Mouse (Mus musculus) frontal cortex, adult 2 months (tissue): ENCODE data around the gene 2310022B05Rik. TPM values are rescaled to one million over a fixed set of nuclear protein-coding genes. Genes with fewer than 3 reads are reported as not detected.

Experiments
- DNase-seq, 2 experiments: peaks; one replicate each; pipeline ENCODE4 v3.0.0; 2022; ENCODE audit warnings: low spot score in 1 of 2; ENCODE audit errors: extremely low spot score in 1 of 2
- polyA plus RNA-seq: library from polyadenylated mRNA; depleted of rRNA; stranded (reverse); fragments of >200 nt; gene quantifications from 2 replicates; pipeline ENCODE4 v1.2.3, GENCODE M21; 2012

2310022B05Rik gene
- polyA plus RNA-seq, 1 experiment = 62.4 TPM

DNA sequence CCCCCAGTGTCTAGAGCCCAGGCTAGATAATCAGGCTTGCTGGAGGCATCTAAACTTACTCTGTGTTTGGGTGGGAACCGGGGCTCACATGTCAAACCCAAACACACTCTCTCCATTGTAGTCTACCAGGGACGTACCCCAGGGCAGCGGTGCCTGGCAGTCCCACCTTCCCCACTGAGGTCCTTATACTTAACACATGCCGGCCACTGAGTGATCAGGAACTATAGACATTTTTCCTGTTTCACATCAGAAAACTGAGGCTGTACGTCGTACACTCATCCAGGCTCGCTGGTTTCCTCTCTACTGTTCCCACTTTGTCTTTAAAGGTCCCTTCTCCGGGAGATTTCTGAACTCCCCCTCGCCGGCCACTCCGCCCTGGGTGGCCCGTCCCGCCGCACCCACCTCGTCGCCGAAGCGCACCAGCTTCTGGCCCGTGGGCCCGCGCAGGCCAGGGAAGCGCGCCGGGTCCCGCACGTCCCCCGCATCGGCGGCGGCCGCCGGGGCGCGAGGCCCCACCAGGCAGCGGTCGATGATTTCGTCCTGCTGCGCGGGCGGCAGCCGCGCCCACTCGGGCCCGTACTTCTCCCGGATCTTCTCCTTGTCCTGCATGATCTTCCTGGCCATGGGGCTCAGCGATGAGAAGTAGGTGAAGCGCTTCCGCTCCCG is 590 bp downstream of the 2310022B05Rik start:
- peak in 1 of 2 experiments; percentile 22 for DNase-seq

DNA sequence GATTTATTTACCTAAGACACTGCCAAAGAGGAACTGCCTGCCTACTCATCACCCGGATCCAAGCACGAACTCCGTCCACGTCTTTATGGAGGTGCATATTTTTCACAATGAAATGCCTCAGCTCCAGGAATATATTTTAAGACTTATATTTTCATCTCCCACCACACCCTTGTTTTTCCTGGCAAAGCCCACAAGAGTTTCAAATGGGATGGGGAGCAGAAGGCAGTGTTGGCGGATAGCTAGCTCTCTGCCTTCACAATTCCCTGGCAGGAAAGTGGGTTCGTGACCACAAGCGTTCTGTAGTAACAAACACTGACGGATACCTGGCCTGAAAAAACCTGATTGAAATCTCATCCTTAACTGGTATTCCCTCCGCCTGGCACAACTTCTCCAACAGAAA is 1.4 kb downstream of the 2310022B05Rik start:
- DNase-seq = peak; percentile 43 to 77

DNA sequence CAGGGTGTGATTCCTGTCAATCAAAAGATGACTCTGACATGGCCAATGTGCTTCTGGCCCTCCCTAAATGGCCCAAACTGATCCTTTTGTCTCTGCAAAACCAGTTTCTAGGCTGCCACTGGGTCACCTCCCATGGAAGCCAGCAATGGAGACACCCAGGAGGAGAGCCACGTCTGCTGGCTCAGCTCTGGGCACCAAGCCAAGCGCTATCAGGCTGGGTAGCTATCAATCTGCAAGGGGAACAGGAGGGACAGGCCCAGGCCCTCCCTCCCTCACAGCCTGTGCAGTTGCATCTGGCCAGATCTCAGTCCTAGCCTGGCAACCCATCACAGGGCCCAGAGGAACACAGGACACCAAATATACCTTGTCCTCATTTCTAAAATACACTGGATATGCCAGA is 4.8 kb downstream of the 2310022B05Rik start:
- DNase-seq = no peak

DNA sequence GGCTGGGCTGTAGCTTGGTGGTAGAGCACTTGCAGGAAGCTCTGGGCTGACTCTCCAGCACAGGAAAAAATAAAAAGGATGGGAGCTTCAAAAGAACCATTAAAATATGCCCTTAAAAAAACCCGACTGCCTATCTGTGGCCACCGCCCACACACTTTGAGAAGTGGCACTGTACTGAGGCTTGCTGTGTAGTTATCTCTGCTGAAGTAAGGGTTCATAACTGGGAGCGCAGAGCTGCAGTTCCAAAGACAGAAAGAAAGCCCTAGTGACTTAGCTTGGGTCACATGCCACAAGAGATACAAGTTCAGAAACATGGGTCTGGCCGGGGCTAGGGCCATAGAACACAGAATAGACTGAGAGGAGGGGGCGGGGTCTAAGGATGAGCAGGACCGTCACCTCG is 5.2 kb downstream of the 2310022B05Rik start:
- DNase-seq = no peak

DNA sequence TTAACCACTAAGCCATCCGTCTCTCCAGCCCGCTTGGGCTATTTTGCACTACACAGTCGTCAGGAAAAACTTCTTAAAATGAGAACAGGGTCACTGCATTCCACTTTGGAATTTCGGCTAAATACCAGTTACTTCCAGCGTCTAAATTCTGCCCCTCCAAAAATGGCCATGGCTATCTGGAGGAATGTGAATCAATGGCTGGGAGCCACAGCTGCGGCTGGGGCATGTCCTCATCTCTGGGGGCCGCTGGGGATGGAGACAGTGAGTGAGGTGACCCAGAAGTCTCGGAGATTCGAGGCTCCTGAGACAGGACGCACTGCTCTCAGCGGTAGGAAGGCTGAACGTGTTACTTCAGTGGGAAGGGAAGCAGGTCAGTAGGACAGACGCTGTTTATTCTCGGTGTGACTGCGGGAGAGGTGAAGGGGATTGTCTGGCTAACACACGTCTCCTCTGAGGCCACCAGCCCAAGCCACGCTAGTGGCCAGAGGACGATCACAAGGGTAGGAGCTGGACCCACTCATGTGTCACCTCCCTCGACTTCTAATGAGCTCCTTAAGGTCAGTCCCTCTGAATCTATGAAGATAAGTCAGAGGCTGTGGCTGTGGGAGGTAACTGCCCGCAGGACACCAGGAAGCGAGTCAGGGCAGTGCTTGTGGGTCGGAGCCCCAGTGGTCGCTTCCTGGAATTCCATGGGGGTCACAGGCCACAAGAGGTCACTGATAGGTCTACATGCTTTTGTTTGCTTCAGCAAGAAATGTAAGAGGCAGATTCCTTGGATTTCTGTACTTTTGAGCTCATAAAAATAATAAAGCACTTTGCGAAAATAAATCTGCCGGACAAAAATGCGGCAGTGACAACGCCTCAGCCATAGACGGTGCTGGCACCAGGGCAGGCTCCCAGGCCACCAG is 9.3 kb downstream of the 2310022B05Rik start:
- DNase-seq = no peak

DNA sequence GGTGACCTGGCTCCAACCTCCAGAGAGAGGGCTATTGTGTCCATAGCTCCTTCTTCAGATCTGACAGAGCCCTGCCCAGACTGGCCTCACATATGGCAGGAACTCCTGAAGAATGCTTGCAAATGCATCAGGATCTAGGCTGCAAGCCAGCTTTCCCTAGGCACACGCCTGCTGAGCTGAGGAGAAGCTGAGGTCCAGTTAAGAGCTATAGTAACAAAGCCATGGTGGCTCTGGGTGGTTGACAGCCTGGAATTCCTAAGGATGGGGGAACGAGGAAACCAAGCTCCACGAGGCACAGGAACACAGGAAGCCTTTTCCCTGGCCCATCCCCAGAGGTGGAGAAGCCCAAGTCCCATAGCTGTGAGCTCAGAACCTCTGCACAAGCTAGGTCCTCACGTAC is 10.6 kb downstream of the 2310022B05Rik start:
- no peak for DNase-seq

DNA sequence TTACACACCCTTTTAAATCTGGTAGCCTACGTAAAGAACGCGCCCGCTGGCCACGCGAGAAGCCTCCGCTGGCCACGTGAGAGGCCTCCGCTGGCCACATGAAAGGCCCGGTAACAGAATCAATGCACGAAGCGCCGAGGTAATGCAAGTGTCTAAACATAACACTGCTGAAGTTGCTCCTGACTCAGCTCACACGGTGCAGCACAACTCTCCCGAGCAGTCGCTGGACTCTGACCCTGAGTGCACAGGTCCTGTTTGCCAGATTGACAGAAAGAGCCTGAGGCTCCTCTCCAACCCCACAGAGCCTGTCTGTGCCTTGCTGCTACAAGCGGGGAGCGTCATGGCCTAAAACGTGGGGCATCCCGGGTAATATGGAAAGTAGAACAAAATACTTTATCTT is 11.4 kb downstream of the 2310022B05Rik start:
- DNase-seq = no peak

DNA sequence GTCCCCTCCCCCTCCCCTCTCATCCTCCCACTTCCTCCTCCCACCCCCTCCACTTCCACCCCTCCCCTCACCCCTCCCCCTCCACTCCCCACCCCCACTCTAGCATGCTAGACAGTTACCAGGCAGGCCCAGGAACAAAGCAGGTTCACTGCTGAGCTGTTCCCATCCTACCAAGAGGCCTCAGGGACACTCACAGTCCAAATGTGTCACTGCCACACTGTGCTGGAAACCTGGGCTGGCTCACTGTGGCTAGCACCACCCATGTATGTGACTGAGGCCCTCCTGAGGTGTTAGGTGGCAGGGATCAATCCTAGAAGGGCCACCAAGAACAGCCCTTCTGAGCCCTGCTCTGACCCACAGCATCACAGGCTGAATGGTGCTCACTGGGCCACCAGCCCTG is 14.9 kb downstream of the 2310022B05Rik start:
- no peak for DNase-seq

DNA sequence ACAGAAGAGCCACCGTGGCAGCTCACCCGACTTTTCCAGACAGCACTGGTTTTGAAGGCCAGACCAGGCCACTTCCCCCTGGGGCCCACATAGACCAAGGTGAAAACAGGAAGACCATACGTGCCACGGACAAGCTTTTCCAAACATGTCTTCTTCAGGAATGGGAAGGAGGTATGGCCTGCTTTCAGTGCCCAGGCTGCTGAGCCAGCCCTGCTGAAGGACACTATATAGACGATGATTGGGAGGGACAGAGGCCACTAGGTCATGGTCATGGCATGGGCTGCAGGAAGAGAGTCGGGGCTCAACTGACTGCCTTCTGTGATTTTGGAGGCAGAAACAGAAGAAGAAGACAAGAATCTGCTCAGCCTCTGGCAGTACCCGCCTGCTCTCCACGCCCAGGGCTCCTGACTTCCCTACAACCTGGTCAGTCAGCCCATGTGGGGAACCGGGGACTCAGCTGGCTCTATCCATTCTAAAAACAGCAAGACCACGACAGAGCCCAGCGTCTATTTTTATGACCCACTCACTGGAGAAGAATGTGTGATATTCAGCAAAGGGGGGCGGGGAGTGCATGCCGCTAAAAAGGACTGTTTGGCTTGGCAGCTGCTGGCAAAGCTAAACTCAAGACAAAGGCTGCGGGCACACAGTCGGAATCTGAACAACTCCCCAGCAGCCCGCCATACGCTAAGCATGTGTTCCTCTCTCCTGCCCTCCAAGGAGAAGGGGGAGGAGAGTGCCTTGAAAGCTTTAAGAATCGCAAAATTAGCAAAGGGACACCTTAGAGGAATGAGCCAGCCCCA is 19.4 kb downstream of the 2310022B05Rik start:
- DNase-seq = peak; percentile 79 to 82

DNA sequence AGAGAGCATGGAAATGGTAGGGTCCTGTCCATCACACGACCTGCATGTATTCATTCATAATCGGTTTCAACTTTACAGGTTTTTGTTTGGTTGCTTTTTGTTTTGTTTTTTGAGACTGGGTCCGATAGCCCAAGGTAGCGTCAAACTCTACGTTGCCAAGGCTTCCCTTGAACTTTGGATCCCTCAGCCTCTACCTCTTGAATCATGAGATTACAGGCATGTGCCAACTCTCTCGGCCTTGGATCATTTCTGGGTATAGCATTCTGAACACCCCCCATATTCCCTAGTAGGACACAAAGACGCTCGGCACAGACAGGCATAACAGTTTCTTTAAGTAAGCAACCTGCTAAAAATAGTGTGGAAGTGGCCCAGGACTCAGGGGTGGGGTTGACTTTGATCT is 21.6 kb downstream of the 2310022B05Rik start:
- DNase-seq = no peak

DNA sequence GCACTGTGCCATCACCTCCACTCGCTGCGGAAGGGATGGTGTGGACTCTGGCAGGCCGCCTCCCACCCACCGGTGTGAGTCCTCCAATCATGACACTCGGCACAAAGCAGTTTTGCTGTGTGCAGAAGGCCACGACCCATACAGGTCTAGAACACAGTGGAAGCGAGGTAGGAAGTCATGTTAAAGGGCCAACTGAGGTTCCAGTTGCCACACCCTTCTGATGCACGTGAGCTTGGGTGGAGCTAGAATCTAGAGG is 28.0 kb downstream of the 2310022B05Rik start:
- DNase-seq = no peak

DNA sequence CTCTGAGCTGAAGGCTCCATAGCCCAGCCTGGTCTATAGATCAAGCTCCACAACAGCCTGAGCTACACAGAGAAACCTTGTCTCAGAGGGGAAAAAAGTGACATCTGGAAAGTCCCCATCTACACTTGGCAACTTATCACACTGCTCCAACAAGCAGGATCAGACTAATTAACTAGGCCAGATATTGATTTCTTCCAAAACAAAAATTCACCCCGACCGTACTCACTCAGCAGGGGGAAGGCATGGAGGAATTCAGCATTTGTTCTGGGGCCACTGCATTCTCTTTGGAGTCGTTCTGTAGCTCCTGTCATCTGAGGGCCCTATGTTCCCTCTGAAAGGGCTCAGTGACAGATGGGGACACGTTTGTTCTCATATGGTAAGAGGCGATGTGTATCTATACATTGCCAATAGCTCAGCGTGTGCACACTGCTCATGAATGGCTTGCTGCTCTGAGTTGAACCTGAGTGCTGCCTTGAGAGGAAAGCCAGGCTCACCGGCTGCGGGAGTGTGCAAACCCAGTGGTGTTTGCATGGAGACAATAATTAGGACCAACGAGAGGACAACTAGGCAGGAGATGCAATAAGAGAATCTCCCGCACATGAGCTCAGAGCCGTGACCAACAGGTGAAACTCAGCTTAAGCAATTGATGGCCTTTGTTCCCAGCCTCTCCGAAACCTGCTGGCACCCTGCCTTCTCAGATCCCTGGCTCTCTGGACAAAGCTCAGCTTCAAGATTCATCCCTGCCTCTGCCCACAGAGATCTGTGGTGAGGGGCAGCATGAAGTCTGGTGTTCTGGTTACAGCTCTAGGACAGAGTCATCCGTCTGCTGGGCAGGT is 28.5 kb downstream of the 2310022B05Rik start:
- no peak for DNase-seq

DNA sequence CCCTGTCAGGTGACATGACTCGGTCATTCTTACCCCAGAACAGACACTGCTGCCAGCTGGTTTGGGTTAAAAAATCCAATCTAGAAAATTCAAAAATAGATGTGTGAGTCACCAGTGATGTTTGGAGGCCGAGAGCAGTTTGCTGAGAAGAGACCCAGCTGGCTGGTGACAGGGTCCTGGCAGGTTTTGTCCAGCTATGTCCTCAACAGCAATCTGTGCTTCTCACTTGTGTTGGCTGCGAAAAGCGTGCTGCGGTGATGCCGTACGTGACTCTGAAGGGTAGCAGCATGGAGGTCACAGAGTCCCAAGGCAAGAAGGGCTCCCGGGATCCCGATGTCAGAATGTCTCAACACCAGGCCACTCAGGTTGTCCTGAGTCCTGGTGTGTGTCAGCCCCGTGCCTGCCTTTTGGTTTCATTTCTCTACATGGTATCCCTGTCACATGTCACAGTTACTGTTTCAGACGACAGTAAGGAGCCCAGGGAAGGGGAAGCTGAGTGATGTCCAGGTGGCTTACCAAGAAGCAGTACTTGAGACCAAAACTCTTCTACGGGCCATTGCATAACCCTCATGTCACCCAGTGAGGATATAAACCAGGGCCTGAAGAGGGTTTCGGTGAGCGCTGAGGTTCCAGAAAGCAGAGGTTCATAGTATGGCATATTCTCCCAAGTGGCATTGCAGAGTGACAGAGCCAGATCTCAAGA is 30.0 kb downstream of the 2310022B05Rik start:
- peak; percentile 30 to 61 for DNase-seq

DNA sequence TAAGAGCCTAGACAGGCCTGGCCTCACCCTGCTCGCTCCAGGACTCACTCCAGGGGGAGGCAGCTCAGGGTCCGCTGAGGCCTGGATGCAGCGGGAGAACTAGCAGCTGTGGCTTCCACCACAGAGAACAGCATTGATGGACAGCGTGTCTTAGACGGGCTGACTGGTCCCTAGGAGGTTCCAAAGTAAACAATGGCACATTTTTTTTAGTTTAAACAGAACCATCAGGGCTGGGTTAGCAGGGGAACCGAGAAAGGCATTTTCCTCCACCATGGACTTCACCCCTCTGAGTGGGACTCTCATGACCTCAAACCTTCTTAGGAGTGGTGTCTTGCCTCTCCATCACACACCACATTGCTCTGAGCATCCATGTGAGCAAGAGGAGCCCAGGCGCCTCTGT is 31.2 kb downstream of the 2310022B05Rik start:
- no peak for DNase-seq

DNA sequence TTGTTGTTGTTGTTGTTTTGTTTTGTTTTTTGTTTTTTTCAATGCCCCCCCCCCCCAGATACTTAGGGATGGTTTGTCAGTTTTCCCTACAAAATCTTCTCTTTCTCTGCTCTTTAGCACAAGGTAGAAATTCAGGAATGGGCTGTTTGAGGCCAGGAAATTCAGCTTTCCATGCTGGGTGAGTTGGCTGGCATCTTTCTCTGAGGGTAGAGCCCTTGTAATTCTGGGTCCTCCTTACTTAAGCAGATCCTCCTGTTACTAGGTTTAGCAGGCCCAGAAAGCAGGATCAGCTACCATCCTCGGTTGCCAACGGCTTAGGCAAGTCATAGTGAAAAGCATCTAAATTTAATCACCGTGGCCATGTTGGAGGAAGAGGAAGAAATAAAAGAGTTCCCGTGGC is 32.3 kb downstream of the 2310022B05Rik start:
- DNase-seq = peak in 1 of 2 experiments; percentile 42

DNA sequence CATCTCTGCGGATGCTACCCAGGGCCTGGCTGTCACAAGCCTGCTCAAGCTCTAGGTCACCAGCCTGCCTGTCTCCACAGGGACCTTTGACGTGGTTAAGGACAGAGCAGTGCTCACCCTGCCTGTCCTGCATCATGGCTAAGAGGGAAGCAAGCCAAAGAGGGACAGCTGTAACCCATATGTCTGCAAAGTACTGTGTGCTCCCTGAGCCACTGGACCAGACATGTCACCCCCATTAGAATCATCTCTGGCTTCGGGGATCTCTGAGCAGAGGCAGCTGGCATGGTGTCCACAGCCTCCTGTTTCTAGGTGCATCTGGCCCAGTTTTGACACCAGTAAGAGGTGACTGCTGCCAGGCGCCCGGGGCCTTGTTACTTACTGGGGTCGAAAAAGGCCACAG is 32.7 kb downstream of the 2310022B05Rik start:
- no peak for DNase-seq

DNA sequence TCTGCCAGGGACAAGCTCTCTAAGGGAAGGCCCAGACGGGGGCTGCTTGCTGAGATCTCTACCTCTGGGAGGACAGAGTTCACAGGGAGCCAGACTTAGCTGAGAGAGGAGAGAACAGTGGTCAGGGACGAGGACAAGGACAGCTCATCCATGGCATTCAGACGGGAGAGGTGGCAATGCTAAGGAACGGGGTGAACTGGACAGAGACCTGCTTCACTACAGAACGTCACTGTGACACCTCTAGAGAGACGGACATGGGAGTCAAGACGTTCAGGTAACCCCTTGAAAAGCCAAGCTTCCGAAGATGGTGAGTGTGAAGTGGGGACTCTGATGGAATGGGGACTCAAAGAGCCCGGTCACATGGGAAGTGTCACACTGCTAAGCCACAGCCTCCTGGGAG is 36.9 kb downstream of the 2310022B05Rik start:
- DNase-seq = no peak

DNA sequence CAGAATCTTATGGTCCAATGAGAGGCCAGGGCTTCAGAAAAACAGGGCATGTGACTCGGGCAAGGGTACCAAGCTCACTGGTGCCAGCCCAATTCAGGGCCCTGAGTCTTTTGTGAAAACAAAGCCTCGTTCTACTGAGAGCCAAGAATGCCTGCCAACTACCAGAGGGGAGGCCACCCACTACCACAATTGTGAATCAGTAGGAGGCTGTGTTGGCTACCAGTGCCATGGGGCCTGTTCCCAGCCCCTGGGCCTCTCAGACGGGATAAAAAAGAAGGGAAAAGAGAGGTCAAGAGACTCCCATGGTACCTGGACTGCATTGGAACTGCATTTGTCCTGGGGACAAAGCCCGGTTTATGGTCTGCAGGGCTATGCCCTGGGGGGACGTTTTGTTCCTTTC is 41.9 kb downstream of the 2310022B05Rik start:
- peak; percentile 68 to 69 for DNase-seq

DNA sequence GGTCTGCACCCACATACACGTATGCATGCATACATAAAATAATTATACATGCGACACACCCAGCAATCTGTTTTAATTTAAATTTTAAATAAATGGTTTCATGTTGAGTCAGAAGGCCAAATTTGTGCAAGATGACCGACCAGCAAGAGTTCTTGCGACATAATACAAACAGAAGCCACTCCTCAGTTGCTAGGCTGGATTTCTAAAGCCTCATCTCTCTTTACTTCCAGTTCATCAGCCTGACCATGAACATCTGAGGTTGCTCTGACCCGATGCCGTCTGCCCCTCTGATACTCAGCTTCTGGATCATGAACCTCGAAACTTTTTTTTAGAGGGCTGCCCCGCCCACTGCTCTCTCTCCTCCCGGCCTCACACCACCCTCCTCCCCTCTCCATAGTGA is 44.9 kb downstream of the 2310022B05Rik start:
- no peak for DNase-seq
